Mouse (Mus musculus) G1E (cell line): ENCODE results near the gene Dct. TPM values are rescaled to one million over a fixed set of nuclear protein-coding genes. Genes with fewer than 3 reads are reported as not detected.

ENCODE experiments used
- ATAC-seq: 2 replicates; pipeline ENCODE4 v1.8.0; 2016; ENCODE audit warnings: mild to moderate bottlenecking; ENCODE audit not compliant: insufficient number of reproducible peaks, poor library complexity, low FRiP score, severe bottlenecking; ENCODE audit errors: extremely low read depth
- DNase-seq: peaks from one replicate; pipeline ENCODE4 v3.0.0; 2012; ENCODE audit warnings: low spot score
- H3K27me3 ChIP-seq: 2 replicates; pipeline ENCODE4 v1.6.1; 2012; ENCODE audit warnings: mild to moderate bottlenecking, low read length, inconsistent platforms; ENCODE audit not compliant: insufficient read depth
- H3K36me3 ChIP-seq: replicated peaks from 2 replicates; pipeline ENCODE3; 2012; ENCODE audit warnings: mild to moderate bottlenecking, inconsistent platforms
- H3K4me1 ChIP-seq: 2 replicates; pipeline ENCODE4 v1.6.1; 2012; ENCODE audit warnings: low read depth, low read length, inconsistent platforms, mixed read lengths; ENCODE audit not compliant: insufficient read depth
- H3K4me3 ChIP-seq: 2 replicates; pipeline ENCODE4 v1.5.1; 2012; ENCODE audit warnings: low read depth, mild to moderate bottlenecking, inconsistent platforms, low read length, moderate library complexity, mixed read lengths
- H3K9me3 ChIP-seq: replicated peaks from 2 replicates; pipeline ENCODE4 v1.6.1; 2012; ENCODE audit warnings: inconsistent platforms
- CTCF ChIP-seq: IDR thresholded peaks from 2 replicates; pipeline ENCODE4 v1.5.1; 2012; ENCODE audit warnings: low read depth, low read length, inconsistent platforms, mixed read lengths
- GATA1 ChIP-seq: IDR thresholded peaks from 2 replicates; pipeline ENCODE4 v1.6.1; 2012; ENCODE audit warnings: borderline replicate concordance, low read length, inconsistent platforms, mixed read lengths
- GATA2 ChIP-seq: IDR thresholded peaks from 2 replicates; pipeline ENCODE4 v1.6.1; 2012; ENCODE audit warnings: low read depth, low read length, inconsistent platforms, borderline replicate concordance
- POLR2AphosphoS5 ChIP-seq: IDR thresholded peaks from 2 replicates; pipeline ENCODE4 v1.6.1; 2012; ENCODE audit warnings: low read depth, low read length, inconsistent platforms; ENCODE audit not compliant: insufficient replicate concordance
- TAL1 ChIP-seq: conservative IDR thresholded peaks from 2 replicates; pipeline ENCODE4 v1.6.1; 2012; ENCODE audit warnings: low read depth, low read length, inconsistent platforms, mixed read lengths
- polyA plus RNA-seq: library from polyadenylated mRNA; stranded (reverse); fragments of >175 nt; gene quantifications from 2 replicates; pipeline ENCODE4 v1.2.3, GENCODE M21; 2012
- total RNA-seq, 2 experiments: library from RNA; stranded (forward) in 1 of 2; stranded (reverse) in 1 of 2; fragments of 200-1000 nt in 1 of 2; fragments of >200 nt in 1 of 2; fragmentation: Nextera tagmentation in 1 of 2; gene quantifications; 2 replicates each; pipeline ENCODE4 v1.2.3; 2014 to 2017

Gene Dct
- total and polyA plus RNA-seq, 3 experiments = 0.44 TPM; not detected in 2

- no peaks in the 10 kb centered on the region for H3K4me1 ChIP-seq
- H3K36me3 ChIP-seq = no peaks in the 10 kb centered on the region
- no peak overlapping the region for H3K4me3 ChIP-seq
- no peak for DNase-seq
- ATAC-seq = no peak
- H3K27me3 ChIP-seq = no peaks in the 10 kb centered on the region
- H3K9me3 ChIP-seq = no peaks in the 10 kb centered on the region; the same call in 1 of the 2 replicates
- TF ChIP-seq GATA2 = no peak
- TF ChIP-seq TAL1 = no peak
- no peak for TF ChIP-seq POLR2AphosphoS5
- no peak for TF ChIP-seq CTCF
- TF ChIP-seq GATA1 = no peak
These were observed 1.6 kb downstream of the Dct start for GRCm38 (mm10) chr14:118050431-118050830.

- Histone ChIP-seq H3K9me3 (no peaks in the 10 kb centered on the region; the same call in 1 of the 2 replicates), H3K4me1 (no peaks in the 10 kb centered on the region), H3K27me3 (no peaks in the 10 kb centered on the region), H3K36me3 (no peaks in the 10 kb centered on the region), H3K4me3 (no peak overlapping the region)
- no peak for ATAC-seq
- TF ChIP-seq POLR2AphosphoS5 = no peak
- TF ChIP-seq GATA2 = no peak
- no peak for TF ChIP-seq CTCF
- TF ChIP-seq GATA1 = no peak
- no peak for TF ChIP-seq TAL1
- DNase-seq = no peak
These were observed 2.3 kb downstream of the Dct start for GRCm38 (mm10) chr14:118049648-118050238.

- H3K4me1 ChIP-seq = no peaks in the 10 kb centered on the region
- no peak overlapping the region for H3K4me3 ChIP-seq
- H3K27me3 ChIP-seq = no peaks in the 10 kb centered on the region
- no peaks in the 10 kb centered on the region for H3K9me3 ChIP-seq
- ATAC-seq (no peak), DNase-seq (no peak)
- no peak for TF ChIP-seq TAL1
- no peaks in the 10 kb centered on the region for H3K36me3 ChIP-seq
These were observed 9.1 kb downstream of the Dct start for GRCm38 (mm10) chr14:118042963-118043362.

- no peak for TF ChIP-seq CTCF
- no peak for TF ChIP-seq POLR2AphosphoS5
- no peak for TF ChIP-seq TAL1
- TF ChIP-seq GATA1 = no peak
- no peak for TF ChIP-seq GATA2
- ATAC-seq (no peak), DNase-seq (no peak)
- H3K4me1 ChIP-seq = no peaks in the 10 kb centered on the region
- H3K9me3 ChIP-seq = no peaks in the 10 kb centered on the region
- H3K36me3 ChIP-seq = no peaks in the 10 kb centered on the region
- no peak overlapping the region for H3K4me3 ChIP-seq
- H3K27me3 ChIP-seq = no peaks in the 10 kb centered on the region
These were observed 9.8 kb downstream of the Dct start for GRCm38 (mm10) chr14:118042066-118042762.

- DNase-seq (no peak), ATAC-seq (no peak)
- no peaks in the 10 kb centered on the region for H3K9me3 ChIP-seq
- no peaks in the 10 kb centered on the region for H3K36me3 ChIP-seq
- H3K4me3 ChIP-seq = no peak overlapping the region
- TF ChIP-seq POLR2AphosphoS5 (no peak), TAL1 (no peak), CTCF (no peak), GATA2 (no peak), GATA1 (no peak)
- no peaks in the 10 kb centered on the region for H3K4me1 ChIP-seq
- H3K27me3 ChIP-seq = no peaks in the 10 kb centered on the region
These were observed 11.3 kb downstream of the Dct start for GRCm38 (mm10) chr14:118040550-118041250.

GRCm38 (mm10) chr14:118039074-118039473, 13.0 kb downstream of the Dct start:
- Histone ChIP-seq H3K4me3 (no peak overlapping the region), H3K9me3 (no peaks in the 10 kb centered on the region), H3K27me3 (no peaks in the 10 kb centered on the region), H3K4me1 (no peaks in the 10 kb centered on the region), H3K36me3 (no peaks in the 10 kb centered on the region)
- TF ChIP-seq GATA1 = no peak
- TF ChIP-seq TAL1 = no peak
- TF ChIP-seq GATA2 = no peak
- no peak for TF ChIP-seq CTCF
- TF ChIP-seq POLR2AphosphoS5 = no peak
- no peak for DNase-seq
- ATAC-seq = no peak
